Mouse (Mus musculus) liver, embryonic 14.5 days (tissue): ENCODE measurements around the gene Eif4g2. TPM values are rescaled to one million over a fixed set of nuclear protein-coding genes. Genes with fewer than 3 reads are reported as not detected.

ENCODE experiments used
- ATAC-seq: fragments of 200-750 bp; cut with Nextera tagmentation; 2 replicates; pipeline ENCODE4 v1.8.0; 2017; ENCODE audit warnings: moderate number of reproducible peaks, mild to moderate bottlenecking, moderate library complexity; ENCODE audit not compliant: insufficient read depth
- DNase-seq, 3 experiments: peaks; one replicate each; pipeline ENCODE4 v3.0.0-alpha.2; 2012 to 2013; ENCODE audit warnings: low read depth in 3 of 3, low spot score in 3 of 3
- H3K27ac ChIP-seq: fragments of 300-500 bp; sonication (generic); 2 replicates; pipeline ENCODE4 v1.5.1; 2014; ENCODE audit warnings: moderate library complexity, mild to moderate bottlenecking, control low read depth, inconsistent platforms
- H3K27me3 ChIP-seq: fragments of 300-500 bp; sonication (generic); 2 replicates; pipeline ENCODE4 v1.6.1; 2014; ENCODE audit warnings: mild to moderate bottlenecking, low read length, moderate library complexity; ENCODE audit not compliant: control insufficient read depth, insufficient read depth
- H3K36me3 ChIP-seq: fragments of 300-500 bp; sonication (generic); replicated peaks from 2 replicates; pipeline ENCODE4 v1.6.1; 2014; ENCODE audit warnings: low read depth; ENCODE audit not compliant: control insufficient read depth, insufficient read depth
- H3K4me1 ChIP-seq, 2 experiments: fragments of 200-500 bp in 1 of 2; fragments of 300-500 bp in 1 of 2; sonication (generic) in 1 of 2; replicated peaks; 2 replicates each; pipeline ENCODE4 v1.6.1; 2012 to 2014; ENCODE audit warnings: antibody characterized with exemption in 1 of 2, inconsistent platforms in 1 of 2, low read length in 1 of 2; ENCODE audit not compliant: control insufficient read depth in 2 of 2, insufficient read depth in 2 of 2
- H3K4me2 ChIP-seq: fragments of 300-500 bp; sonication (generic); 2 replicates; pipeline ENCODE4 v1.6.1; 2014; ENCODE audit warnings: low read depth, mild to moderate bottlenecking, control low read depth, moderate library complexity
- H3K4me3 ChIP-seq, 2 experiments: fragments of 200-500 bp in 1 of 2; fragments of 300-500 bp in 1 of 2; sonication (generic) in 1 of 2; 2 replicates each; pipeline ENCODE4 v1.5.1; 2012 to 2014; ENCODE audit warnings: low read depth in 2 of 2, low read length in 2 of 2, mild to moderate bottlenecking in 2 of 2, control low read depth in 1 of 2, inconsistent platforms in 1 of 2, moderate library complexity in 1 of 2; ENCODE audit not compliant: insufficient read depth in 1 of 2
- H3K9ac ChIP-seq: fragments of 300-500 bp; sonication (generic); replicated peaks from 2 replicates; pipeline ENCODE4 v1.6.1; 2014; ENCODE audit warnings: mild to moderate bottlenecking, control low read depth, moderate library complexity
- H3K9me3 ChIP-seq: fragments of 300-500 bp; sonication (generic); 2 replicates; pipeline ENCODE4 v1.6.1; 2016; ENCODE audit warnings: low read length, mixed read lengths; ENCODE audit not compliant: control insufficient read depth
- CTCF ChIP-seq: IDR thresholded peaks from 2 replicates; pipeline ENCODE4 v1.5.1; 2016; ENCODE audit warnings: antibody characterized with exemption, low read depth, control low read depth
- EP300 ChIP-seq: IDR thresholded peaks from 2 replicates; pipeline ENCODE4 v1.6.1; 2016; ENCODE audit warnings: antibody characterized with exemption, low read depth
- WGBS: fragments of 180-500 bp; shearing (Covaris S2); extraction: QIAGEN DNeasy Blood & Tissue Kit; methylation state at CpG from one replicate; pipeline ENCODE4 v1.1.7; 2014; ENCODE audit not compliant: insufficient replicate concordance; 5-methylcytosine and 5-hydroxymethylcytosine counted together
- polyA plus RNA-seq, 2 experiments: library from polyadenylated mRNA; depleted of rRNA in 1 of 2; stranded (reverse) in 1 of 2; unstranded in 1 of 2; fragments of >200 nt; fragmentation: Nextera tagmentation in 1 of 2; extraction: Ambion mirVana in 1 of 2; gene quantifications; 2 replicates each; pipeline versions ENCODE4 v1.2.1 to v1.2.3; 2012 to 2014

Gene Eif4g2
- polyA plus RNA-seq, 2 experiments: 135 to 464 TPM

GRCm38 (mm10) chr7:111072410-111072809 is 10.4 kb downstream of the Eif4g2 start:
- H3K4me1 ChIP-seq: no peaks in the 10 kb centered on the region
- no peaks in the 10 kb centered on the region for H3K27me3 ChIP-seq
- no peak overlapping the region for H3K9ac ChIP-seq
- H3K27ac ChIP-seq: no peak overlapping the region
- H3K4me3 ChIP-seq: no peak overlapping the region
- DNase-seq: no peak
- peaks cover 96% of the 10 kb centered on the region for H3K36me3 ChIP-seq
- no peak overlapping the region for H3K4me2 ChIP-seq
- no peak for ATAC-seq
- WGBS: 82% methylated on average over 4 of the region's 4 CpGs
- H3K9me3 ChIP-seq: peaks cover 6% of the 10 kb centered on the region
- no peak for TF ChIP-seq EP300
- TF ChIP-seq CTCF: no peak

DNA sequence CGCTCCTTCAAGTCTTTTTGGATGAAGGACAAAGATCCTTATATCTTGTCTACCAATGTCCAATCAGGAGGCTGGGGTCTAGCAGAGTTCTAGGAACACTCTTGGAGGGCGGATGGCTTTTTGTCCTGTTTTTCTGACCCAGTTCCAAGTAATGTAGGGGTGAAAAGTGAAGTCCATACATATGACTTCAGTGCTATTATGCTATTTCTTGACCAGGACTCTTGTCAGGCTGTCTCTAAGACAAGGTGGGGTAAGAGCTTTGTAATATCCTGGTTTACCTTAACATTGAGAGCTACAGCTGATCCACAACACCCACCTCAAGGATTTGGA is 12.7 kb downstream of the Eif4g2 start:
- DNase-seq: no peak
- H3K27ac ChIP-seq: no peak overlapping the region
- no peak overlapping the region for H3K4me2 ChIP-seq
- peaks cover 76% of the 10 kb centered on the region for H3K36me3 ChIP-seq
- no peaks in the 10 kb centered on the region for H3K4me1 ChIP-seq
- TF ChIP-seq EP300 (no peak), CTCF (no peak)
- ATAC-seq: peak; percentile 12; the same call in 1 of the 2 replicates
- H3K9ac ChIP-seq: no peak overlapping the region
- no peaks in the 10 kb centered on the region for H3K27me3 ChIP-seq
- H3K4me3 ChIP-seq: no peak overlapping the region
- H3K9me3 ChIP-seq: peaks cover 6% of the 10 kb centered on the region
- WGBS: 94% methylated on average over 2 of the region's 2 CpGs

GRCm38 (mm10) chr7:111069439-111070166 is 13.2 kb downstream of the Eif4g2 start:
- 92% methylated on average over 7 of the region's 7 CpGs for WGBS
- Histone ChIP-seq H3K9ac (no peak overlapping the region), H3K27ac (no peak overlapping the region), H3K4me2 (no peak overlapping the region), H3K27me3 (no peaks in the 10 kb centered on the region), H3K4me3 (no peak overlapping the region), H3K9me3 (peaks cover 6% of the 10 kb centered on the region), H3K36me3 (peaks cover 71% of the 10 kb centered on the region), H3K4me1 (no peaks in the 10 kb centered on the region)
- DNase-seq (no peak), ATAC-seq (peak; percentile 25)
- no peak for TF ChIP-seq EP300
- TF ChIP-seq CTCF: no peak

DNA sequence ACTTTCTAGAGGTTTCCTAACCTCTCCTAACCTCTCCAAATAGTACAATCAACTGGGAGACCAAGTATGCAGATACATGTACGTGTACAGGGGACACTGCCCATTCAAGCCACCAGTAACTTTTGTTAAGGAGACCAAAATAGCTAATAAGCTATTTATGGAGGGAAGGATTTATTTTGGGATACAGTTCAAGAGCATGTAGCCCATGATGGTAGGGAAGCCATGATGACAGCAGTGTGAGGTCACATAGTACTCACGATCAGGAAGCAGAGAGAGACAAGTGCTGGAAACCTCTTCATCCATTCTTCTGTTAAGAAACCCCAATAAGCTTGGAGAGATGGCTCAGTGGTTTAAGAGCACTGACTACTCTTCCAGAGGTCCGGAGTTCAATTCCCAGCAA is 14.6 kb downstream of the Eif4g2 start:
- no peak overlapping the region for H3K4me3 ChIP-seq
- no peak overlapping the region for H3K9ac ChIP-seq
- 96% methylated on average over 3 of the region's 3 CpGs for WGBS
- ATAC-seq (no peak), DNase-seq (no peak)
- H3K36me3 ChIP-seq: peaks cover 57% of the 10 kb centered on the region
- no peak overlapping the region for H3K27ac ChIP-seq
- H3K27me3 ChIP-seq: no peaks in the 10 kb centered on the region
- no peak overlapping the region for H3K4me2 ChIP-seq
- no peak for TF ChIP-seq CTCF
- TF ChIP-seq EP300: no peak
- H3K9me3 ChIP-seq: peaks cover 6% of the 10 kb centered on the region
- H3K4me1 ChIP-seq: no peaks in the 10 kb centered on the region

- Histone ChIP-seq H3K9ac (no peak overlapping the region), H3K27me3 (no peaks in the 10 kb centered on the region), H3K9me3 (peaks cover 4% of the 10 kb centered on the region), H3K4me1 (no peaks in the 10 kb centered on the region), H3K4me2 (no peak overlapping the region), H3K27ac (no peak overlapping the region), H3K36me3 (peaks cover 6% of the 10 kb centered on the region), H3K4me3 (no peak overlapping the region)
- ATAC-seq: no peak
- DNase-seq: no peak
- no peak for TF ChIP-seq CTCF
- no peak for TF ChIP-seq EP300
- WGBS: 83% methylated on average over 1 of the region's 1 CpGs
These were observed 19.9 kb downstream of the Eif4g2 start for GRCm38 (mm10) chr7:111062971-111063370.
